Mouse (Mus musculus) cerebellum, adult 2 months (tissue): ENCODE results near the gene Srpk2.

Source experiments
- CTCF ChIP-seq: fragments of 200-500 bp; IDR thresholded peaks from 2 replicates; pipeline ENCODE4 v1.5.1; 2011; ENCODE audit warnings: low read depth, mild to moderate bottlenecking, control low read depth, low read length, moderate library complexity, borderline replicate concordance; ENCODE audit not compliant: insufficient read depth
- POLR2A ChIP-seq: fragments of 200-500 bp; IDR thresholded peaks from 2 replicates; pipeline ENCODE4 v1.6.1; 2011; ENCODE audit warnings: low read length, control low read depth, borderline replicate concordance; ENCODE audit not compliant: insufficient read depth

DNA sequence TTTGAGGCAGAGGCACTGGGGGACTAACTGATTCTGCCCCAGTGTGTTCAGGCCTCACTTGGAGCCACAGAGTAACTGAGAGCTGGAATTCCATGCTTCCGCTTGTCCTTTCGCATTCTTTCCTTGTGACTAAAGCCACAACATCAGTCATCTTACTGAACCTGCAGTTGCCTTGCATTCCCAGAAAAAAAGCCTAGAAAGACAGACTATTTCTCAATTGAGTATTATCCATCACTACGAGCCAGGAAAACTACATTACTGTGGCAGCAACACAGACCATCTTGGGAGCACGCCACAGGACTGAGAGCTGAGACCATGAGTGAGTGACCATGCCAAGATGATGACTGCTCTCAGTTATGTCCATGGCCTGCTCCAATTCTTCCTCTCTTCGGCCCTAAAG is 57.2 kb downstream of the Srpk2 start:
- TF ChIP-seq CTCF, result no peak
- no peak for TF ChIP-seq POLR2A
